Mouse (Mus musculus): Measurements from ENCODE around the gene Hdac10.

DNA sequence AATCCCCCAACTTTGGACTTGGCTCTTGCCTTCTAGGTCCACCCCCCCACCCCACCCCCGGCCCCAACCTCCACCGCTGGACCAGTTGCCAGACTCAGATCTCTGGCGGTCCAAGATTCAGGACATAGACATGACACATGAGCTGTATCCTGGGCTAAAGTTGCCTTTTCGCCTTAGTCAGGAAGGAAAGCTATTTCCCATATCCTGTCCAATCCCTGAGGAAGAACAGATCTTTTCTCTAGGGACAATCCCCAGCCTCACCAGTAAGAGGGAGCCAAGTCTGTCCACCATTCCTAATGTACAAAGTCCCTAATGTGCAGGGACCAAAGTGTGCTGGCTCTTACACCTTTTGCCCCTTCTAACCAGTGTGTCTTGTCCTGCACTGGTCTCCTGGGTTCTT is 13.4 kb upstream of the Hdac10 start:
- TF ChIP-seq CTCF (IDR thresholded peaks at IDR 0.05; ENCODE audit: low read depth) (no peak), EP300 (IDR thresholded peaks at IDR 0.05; ENCODE audit: low read depth) (no peak)

Measured in liver, embryonic 14.5 days (tissue).